Mouse (Mus musculus): ENCODE measurements around the gene Tfec.

Tfec gene

GRCm38 (mm10) chr6:16796914-16797313, 101.3 kb downstream of the Tfec start:
- no peak for DNase-seq (ENCODE audit: low read depth, low spot score)

GRCm38 (mm10) chr6:16794036-16794435, 104.2 kb downstream of the Tfec start:
- no peak for DNase-seq (ENCODE audit: low read depth, low spot score)

- no peak for DNase-seq (ENCODE audit: low read depth, low spot score)
Observed at GRCm38 (mm10) chr6:16785166-16785565, 113.1 kb downstream of the Tfec start.

Measured in CD4-positive helper T cell, adult 2 months (primary cell).